Mouse (Mus musculus): ENCODE data around the gene Tmem107.
A peak's percentile ranks its signal among the peaks of the same experiment; 100 is the strongest.

The Tmem107 gene

DNA sequence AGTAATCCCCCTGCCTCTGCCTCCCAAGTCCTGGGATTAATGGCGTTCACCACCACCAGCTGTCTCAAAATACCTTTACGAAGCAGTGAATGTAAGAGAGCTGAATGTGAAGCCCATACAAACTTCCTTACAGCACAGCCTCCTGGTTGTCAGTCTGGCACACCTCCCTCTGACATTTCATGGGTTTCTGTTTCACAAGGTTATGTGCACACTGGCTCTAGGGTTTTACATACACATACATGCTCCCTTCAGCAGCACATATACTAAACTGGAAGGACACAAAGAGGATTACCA lies 4.1 kb downstream of the Tmem107 start:
- no peak for DNase-seq (ENCODE audit: low read depth, low spot score)

DNA sequence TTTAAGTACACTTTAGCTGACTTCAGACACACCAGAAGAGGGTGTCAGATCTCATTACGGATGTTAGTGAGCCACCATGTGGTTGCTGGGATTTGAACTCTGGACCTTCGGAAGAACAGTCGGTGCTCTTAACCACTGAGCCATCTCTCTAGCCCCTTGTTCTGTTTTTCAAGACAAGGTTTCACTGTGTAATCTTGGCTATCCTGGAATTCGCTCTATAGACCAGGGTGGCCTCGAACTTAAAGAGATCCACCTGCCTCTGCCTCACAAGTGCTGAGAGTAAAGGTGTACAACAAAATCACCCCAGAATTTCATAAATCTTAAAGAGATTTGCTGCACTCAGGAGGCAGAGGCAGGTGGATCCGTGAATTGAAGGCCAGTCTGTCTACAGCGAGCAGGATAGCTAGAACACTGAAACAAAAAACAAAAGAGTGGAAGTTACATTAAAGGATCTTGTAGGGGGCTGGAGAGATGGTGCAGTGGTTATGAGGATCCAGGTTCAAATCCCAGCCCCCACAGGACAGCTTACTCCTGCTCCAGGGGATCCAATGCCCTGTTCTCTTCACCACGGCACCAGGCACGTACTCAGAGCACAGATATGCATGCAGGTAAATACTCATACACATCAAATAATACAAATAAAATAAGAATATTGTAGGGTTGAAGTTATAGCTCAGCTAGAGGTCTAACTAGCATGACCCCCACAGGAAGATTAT lies 5.3 kb downstream of the Tmem107 start:
- DNase-seq (ENCODE audit: low read depth, low spot score): peak; percentile 87

DNA sequence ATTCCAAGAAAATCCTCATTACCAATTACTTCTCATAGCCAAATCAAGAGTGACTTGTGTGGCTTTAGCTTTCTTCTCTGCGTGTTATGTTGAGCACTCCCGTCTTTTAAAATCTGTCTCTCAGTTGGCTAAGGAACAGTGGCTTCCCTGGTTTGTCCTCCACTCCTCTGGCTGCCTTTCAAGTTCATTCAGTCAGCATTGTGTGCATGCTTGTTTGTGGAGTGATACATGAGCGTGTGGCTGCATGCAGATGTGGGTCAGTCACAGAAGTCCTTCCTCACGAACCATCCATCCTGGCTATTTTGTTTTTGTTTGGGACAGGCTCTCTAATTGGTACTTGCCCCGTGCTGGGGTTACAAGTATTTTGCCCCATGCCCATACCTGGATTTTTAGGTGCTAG lies 6.0 kb downstream of the Tmem107 start:
- no peak for DNase-seq (ENCODE audit: low read depth, low spot score)

DNA sequence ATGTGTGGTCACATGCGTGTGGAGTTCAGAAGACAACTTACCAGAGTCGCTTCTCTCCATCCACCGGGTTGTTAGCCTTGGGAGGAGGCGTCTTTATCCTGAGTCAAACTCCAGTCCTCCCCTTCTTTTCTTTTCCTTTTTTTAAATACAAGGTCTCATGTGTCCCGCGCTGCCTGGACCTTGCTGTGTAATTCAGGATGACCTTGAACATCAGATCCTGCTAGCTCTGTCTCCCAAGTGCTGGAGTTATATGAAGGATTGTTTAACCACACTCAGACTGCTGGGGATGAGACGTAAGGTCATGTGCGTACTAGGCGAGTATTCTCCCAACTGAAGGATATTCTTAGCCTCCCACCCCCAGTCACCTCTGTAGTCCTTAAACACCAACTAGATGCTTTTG lies 6.7 kb downstream of the Tmem107 start:
- DNase-seq (ENCODE audit: low read depth, low spot score): no peak

DNA sequence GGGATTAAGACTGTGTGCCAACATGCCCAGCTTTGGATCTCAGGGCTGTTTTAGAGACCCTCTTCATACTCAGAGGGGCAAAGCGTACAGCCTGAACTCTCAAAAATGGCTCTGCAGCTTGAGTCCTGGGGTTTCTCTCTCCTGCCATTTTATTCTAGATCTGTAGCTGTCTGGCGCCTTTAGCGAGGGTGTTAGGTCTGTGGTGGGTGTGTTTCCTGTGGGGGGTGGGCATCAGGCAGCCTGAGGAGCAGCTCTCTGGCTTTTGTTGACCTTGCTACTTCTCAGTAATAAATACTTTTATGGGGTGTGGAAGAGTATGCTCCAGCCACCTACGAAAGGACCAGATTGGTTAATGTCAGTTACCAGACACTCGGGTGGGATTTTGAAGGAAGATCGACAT lies 7.4 kb downstream of the Tmem107 start:
- no peak for DNase-seq (ENCODE audit: low read depth, low spot score)

DNA sequence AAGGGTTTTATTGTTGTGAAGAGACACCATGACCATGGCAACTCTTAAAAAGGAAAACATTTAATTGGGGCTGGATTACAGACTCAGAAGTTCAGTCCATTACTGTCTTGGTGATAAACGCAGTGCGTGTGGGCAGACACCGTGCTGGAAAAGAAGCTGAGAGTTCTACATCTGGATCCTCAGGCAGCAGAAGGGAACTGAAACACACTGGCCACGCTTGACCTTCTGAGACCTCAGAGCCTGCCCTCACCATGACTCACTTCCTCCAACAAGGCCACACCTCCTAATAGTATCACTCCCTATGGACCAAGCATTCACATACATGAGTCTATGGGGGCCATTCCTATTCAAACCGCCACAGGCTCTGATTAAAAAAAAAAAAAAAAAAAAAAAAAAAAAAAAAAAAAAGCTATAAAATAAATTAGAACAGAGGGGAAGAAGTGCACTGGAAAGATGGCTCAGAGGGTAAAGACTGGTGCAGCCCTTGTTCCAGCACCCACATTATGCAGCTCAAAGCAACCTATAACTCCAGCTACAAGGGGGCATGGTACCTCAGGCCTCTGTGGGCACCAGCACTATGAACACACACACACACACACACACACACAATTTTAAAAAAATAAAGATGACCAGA lies 8.3 kb downstream of the Tmem107 start:
- DNase-seq (ENCODE audit: low read depth, low spot score): no peak

DNA sequence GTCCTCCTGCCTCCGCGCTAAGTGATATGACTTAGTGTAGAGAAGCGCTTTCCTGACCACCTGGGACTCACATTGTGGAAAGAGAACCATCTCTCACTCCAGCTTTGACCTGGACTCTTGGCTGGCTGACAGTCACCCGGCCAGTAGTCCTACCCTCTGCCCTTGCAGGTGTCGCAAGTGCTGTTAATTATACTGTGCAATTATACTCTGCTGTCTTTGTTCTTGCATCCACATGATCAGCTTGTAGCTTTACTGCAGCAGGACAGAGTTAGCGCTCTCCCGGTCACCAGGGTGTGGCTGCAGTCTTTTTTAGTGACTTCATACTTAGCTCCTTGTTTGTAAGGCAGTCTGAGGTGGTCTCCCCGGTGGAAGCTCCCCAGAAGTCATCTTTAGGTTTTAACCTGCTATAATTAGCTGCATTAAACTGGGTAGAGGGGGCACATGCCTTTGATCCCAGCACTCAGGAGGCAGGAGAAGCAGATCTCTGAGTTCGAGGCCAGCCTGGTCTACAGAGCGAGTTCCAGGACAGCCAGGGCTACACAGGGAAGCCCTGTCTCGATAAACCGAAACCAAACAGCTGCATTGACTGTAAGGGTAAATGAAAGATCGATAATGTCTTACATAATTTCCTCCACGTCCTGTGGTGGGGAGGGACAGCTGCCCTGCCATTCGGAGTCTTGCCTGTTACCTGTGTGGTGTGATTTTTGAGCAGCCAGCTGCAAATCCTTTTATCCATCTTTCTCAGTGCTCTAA lies 9.7 kb downstream of the Tmem107 start:
- no peak for DNase-seq (ENCODE audit: low read depth, low spot score)

DNA sequence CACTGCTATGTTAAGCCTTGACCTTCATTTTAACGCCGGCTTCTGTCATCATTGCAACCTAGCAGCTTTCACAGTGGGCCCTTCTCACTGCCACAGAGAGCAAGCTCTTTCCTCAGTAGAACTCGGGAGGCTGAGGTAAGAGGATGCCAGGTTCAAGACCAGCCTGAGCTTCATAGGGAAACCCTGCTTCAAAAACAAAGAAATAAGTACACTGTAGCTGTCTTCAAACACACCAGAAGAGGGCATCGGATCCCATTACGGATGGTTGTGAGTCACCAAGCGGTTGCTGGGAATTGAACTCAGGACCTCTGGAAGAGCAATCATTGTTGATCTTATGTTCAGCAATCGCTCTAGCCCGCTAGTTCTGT lies 10.2 kb downstream of the Tmem107 start:
- peak; percentile 60 for DNase-seq (ENCODE audit: low read depth, low spot score)

DNA sequence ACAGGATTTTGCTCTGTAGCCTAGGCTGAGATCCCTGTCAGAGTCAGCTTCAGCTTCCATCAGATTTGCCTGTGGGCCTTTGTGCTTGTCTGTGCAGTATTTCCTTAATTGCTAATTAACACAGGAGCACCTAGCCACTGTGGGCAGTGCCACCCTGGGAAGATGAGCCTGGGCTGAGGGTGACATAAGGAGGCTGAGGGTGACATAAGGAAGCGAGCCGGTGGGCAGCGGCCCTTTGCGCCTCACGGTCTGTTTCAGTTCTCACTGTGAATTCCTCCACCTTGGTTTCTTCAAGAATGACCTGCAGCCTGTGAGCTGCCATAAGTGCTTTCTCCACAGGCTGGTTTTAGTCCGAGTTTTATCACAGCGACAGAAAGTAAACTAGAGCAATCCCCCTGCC lies 11.0 kb downstream of the Tmem107 start:
- DNase-seq (ENCODE audit: low read depth, low spot score): no peak

DNA sequence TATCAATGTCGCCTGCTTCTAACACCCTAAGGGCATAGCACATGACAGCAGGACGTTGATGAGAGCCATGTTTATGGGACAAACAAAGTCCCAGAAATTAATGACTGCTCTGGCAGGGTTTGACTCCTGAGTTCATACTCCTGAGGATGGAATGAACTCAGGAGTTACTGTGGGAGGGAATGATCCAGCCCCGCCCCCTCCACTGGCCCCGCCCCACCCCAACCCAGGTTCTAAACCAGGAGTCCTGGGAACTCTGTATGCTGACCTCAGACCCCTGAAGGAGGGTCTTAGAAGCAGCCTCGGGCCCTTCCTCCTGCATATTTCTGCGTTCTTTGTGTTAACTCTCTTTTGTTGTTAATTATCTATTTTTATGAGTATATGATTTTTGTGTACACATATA lies 15.0 kb downstream of the Tmem107 start:
- peak; percentile 56 for DNase-seq (ENCODE audit: low read depth, low spot score)

DNA sequence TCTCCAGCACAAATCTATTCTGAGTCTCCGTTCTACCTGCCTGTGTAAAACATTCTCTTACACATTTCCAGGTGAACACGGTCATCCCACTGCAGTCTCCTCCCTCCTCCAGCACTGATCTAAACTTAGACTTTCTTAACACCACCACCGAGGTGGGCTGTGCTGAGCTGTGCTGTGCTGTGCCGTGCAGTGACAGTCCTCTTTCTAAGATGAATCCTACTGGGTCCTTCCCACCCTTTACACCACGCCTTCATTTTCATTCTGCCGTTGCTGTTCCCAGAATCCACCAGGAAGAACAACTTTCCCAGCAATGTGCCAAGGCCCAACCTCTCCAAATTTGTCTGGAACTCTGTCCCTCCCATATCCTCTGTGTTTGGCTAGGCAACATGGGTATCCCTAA lies 15.8 kb downstream of the Tmem107 start:
- DNase-seq (ENCODE audit: low read depth, low spot score): peak; percentile 35

DNA sequence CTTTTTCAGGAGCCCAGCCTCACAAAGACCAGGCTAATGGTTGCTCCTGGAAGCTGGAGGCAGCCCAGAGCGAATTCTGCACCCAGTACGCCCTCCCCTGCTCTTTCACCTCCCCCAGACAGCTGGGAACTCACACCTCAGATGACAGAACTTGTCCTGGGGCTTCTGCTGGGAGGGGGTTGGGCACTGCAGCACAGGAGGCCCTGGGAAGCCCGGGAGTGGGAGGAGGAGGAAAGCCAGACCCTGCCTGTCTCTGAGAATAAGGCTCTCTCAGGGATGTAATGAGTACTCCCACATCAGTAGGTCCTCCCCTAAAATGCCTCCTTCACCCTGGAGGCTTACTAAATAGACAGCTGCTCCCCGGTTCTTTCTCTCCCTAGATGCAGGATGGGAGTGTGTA lies 16.5 kb downstream of the Tmem107 start:
- peak; percentile 38 for DNase-seq (ENCODE audit: low read depth, low spot score)

DNA sequence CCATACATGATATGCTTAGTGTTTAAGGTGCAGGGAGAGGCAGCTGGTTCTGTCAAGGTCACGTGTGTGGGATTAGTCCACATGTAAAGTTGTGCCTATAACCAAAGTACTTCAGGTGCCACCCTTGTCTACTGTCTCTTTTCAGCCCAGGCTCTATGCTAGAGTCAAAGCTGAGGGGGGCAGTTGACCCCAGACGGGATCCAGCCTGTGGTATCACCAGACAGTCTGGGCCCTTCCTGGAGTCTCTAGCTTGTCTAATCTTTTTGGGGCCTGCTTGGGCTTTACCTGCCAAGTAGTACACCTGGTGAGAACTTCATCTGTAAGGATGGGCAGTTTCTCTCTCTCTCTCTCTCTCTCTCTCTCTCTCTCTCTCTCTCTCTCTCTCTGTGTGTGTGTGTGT lies 17.0 kb downstream of the Tmem107 start:
- no peak for DNase-seq (ENCODE audit: low read depth, low spot score)

DNA sequence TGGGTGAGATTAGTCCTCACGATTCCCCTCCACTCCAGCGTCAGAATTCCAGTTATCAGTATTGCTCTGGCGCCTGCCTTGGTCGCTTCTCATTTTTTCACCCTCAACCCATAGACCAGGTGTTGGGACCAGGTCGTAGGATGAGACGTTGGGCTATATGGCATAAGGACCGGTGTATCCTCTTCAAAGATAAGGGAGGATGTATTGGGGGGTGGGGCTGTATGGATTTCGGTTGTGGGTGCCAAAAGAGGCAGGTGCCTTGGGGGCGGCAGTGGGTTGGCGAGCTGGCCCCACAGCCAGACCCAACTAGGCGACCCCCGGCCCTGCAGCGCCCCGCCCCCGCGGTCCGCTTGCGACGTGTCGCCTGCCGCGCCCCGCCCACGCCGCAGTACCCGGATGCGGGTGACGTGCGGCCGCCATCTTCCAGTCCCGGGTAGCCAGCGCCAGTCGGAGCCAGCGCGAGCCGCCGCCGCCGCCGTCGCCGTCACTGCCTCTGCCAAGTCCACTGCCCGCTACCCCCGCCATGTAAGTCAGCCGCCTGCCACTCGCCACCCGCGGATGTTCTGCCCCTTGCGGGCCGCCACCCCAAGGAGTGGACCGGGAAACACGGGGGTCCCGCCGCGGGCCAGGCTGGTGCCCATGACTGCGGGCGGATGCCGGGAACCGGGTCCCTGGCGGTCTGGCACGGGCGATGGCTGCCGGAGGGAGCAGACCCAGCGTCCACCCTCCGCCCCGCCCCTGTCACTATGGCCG lies 17.7 kb downstream of the Tmem107 start, which contains the start of gene Vamp2:
TSS of gene Vamp2 (plus strand) at position 388 of the 753 bp plus-strand sequence.
- DNase-seq (ENCODE audit: low read depth, low spot score): peak; percentile 93

DNA sequence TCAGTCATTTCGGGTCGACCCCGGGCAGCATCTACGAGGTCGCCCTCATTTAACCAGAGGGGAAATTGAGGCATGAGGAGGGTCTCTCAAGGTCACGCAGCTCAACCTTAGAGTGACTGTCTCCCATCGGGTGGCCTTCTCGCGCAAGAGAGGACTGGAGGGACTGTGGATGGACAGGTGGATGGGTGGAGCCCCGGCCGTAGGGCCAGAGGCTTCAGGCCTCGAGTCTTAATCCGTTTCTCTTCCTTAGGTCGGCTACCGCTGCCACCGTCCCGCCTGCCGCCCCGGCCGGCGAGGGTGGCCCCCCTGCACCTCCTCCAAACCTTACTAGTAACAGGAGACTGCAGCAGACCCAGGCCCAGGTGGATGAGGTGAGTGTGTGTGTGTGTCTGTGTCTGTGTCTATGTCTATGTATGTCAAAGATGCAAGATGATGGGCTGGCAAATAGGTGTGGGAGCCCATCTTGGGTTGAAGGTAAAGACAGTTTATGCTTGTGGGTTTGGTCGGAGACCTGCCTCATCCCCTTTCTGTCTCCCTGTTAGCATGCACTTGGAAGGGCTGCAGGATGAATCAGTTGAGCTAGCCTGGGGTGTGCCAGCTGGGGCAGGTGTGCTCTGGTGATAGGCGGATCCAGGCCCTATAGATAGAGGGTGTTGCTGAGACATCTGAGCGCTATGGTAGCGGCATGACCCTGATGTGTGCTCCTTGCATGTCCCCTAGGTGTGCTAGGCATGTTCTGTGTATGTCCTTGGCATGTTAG lies 18.4 kb downstream of the Tmem107 start:
- DNase-seq (ENCODE audit: low read depth, low spot score): no peak

DNA sequence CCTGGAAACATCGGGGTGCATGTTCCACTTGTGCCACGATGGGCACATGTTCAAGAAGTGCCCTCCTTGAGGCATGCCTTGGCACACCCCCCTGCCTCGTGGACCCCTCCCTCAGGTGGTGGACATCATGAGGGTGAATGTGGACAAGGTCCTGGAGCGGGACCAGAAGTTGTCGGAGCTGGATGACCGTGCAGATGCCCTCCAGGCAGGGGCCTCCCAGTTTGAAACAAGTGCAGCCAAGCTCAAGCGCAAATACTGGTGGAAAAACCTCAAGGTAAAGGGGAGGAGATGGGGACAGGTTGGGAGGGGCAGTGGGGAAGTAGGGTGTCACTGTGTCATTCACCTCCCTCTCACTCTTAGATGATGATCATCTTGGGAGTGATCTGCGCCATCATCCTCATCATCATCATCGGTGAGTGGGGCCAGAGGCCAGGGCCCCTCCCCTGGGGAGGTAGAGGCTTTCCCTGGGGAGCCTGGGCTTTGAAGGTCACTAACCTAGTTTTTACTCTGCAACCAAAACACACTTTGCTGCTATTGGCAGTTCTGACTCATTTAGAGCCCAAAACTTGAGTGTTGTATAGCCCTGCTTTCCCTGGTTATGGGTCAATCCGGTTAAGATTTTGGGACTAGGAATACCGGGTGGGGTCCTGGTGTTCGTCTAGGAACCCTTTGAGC lies 19.1 kb downstream of the Tmem107 start:
- DNase-seq (ENCODE audit: low read depth, low spot score): no peak

DNA sequence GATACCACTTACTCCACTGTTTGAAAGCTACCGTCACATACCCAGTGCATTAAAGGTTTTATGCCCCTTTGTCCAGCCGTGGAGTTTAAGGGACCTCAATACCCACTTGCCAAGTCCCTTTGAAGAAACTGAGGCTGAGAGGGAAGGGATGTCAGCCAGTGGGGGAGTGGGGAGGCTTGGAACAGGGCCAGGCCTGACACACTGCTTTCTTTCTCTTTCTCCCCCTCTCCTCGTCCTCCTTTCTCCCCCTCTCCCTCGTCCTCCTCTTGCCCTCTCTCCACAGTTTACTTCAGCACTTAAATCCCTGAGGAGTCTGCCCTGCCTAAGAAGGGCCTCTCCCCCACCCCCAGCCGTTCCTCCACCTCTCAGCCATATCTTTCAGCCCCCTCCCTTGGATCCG lies 19.8 kb downstream of the Tmem107 start:
- DNase-seq (ENCODE audit: low read depth, low spot score): no peak

DNA sequence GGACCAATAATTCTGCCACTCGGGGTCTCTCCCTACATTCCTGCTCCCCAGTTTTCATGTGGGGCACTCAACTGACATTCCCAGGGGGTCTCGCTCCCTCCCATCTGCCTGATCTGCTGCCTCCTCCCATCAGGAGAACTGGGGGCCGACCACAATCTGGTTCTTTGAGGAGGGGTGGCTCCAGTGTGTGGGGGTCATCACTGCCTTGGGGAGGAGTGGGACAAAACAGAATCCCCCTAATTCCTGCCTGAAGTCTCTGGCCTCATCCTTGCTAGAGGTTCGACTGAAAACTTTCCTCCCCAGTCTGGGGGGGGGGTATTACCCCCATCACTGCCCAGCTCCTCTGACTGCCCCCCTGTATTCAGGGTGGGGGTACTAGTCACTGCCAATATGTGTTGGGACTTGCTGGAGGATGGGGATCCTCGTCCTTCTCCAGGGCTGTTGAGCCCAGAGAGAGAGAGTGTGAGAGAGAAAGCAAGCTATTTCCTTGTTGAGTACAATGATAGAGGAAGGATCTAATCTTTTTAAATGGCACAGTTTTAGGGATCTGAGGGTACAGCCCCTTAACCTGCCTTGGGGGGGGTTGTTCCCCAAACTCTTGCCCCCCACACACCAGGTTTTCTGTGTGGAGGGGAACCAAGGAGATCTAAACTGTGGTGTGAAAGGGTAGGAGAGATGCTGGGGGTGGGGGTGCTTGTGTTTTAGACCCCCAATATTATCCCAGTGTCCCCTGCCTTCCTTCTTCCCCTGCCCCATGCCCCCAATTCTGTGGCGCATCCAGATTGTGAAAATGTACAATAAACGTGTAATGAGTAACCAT lies 21.2 kb downstream of the Tmem107 start:
- no peak for DNase-seq (ENCODE audit: low read depth, low spot score)

DNA sequence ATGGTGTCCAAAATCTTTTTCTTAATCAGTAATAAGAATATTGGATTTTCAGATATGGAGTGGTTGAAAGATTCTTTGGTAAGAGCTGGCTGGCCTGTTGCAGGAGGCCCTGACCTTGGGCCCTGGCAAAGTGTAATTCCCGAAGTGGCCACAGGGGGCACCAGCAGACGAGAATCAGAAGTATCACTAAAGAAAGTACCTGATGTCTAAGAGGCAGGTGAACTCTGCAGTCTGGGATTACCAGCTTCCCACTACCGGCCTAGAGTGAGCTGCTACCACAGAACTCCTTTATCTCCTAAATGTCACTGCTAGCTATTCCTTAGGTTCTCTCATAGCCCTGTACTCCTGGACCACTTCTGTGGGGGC lies 21.8 kb downstream of the Tmem107 start:
- DNase-seq (ENCODE audit: low read depth, low spot score): peak; percentile 84

DNA sequence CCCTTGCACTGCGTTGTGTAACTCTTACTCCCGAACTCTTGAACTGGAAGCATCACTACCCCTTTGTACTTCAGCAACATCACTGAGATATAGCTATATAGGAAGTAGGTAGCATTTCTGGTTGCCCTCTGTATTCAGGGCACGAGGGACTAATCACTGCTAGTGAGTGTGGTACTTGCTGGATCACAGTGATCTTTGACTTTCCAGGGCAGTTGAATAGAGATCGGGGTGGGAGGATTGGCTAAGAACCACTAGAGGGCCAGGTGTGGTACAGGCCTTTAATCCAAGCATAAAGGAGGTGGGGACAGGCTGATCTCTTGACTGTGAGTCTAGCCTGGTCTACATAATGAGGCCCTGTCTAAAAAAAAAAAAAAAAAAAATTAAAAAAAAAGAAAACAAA lies 22.3 kb downstream of the Tmem107 start:
- peak; percentile 57 for DNase-seq (ENCODE audit: low read depth, low spot score)
